Comparison of ENCODE assay signal across 9 mouse cellular contexts in the genomic region with DNA sequence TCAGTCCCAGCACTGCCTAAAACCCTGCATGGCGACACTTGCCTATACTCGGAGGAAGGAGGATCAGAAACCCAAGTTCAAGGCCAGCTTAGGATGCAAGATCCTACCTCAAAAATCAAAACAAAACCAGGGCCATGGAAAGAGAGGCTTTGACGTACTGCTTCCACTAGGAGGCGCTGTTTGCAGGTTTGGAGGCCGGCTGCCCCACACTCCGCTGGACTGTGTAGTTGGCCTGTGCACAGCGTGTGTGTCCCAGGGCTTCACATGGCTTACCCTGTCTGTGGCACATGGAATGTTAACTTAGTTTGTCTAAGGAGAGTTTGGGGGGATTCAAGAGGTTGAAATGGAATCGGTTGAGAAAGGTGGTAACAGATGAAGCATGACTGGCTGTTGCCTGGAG. TPM values are rescaled to one million over a fixed set of nuclear protein-coding genes. Genes with fewer than 3 reads are reported as not detected.
DNase-seq lines count a peak whose midpoint lies in the region; ATAC-seq and TF ChIP-seq lines count a peak whose summit lies in the region.
"Had no signal": no experiment of that assay in that cellular context is flagged by ENCODE, and none has a peak within 500 bp of the region (broad histone marks: within the 10 kb centered on the region; RNA-seq: fewer than 3 reads in every experiment).

No protein-coding gene starts in this region.

- H3K9me3 ChIP-seq in embryonic facial prominence, embryonic 11.5 days (replicated peaks; ENCODE audit: control insufficient read depth, low read length), result no peaks in the 10 kb centered on the region
- no peaks in the 10 kb centered on the region for H3K9me3 ChIP-seq in kidney, postnatal 0 days (replicated peaks; ENCODE audit: low read length)

- H3K36me3 ChIP-seq in C2C12 (ENCODE audit: control insufficient read depth, insufficient read depth), result peaks cover 18% of the 10 kb centered on the region
- H3K36me3 ChIP-seq in embryonic facial prominence, embryonic 11.5 days (replicated peaks; ENCODE audit: control insufficient read depth, insufficient read depth, low read depth, low read length), result no peaks in the 10 kb centered on the region
- H3K36me3 ChIP-seq in kidney, postnatal 0 days (ENCODE audit: insufficient read depth, low read length), result no peaks in the 10 kb centered on the region

- no peak for ATAC-seq in embryonic facial prominence, embryonic 11.5 days (replicated peaks; ENCODE audit: insufficient number of reproducible peaks, low FRiP score, low TSS enrichment, low read depth)
- ATAC-seq in kidney, postnatal 0 days (replicated peaks; ENCODE audit: low FRiP score, low read depth), result peak; percentile 65; the same call in 1 of the 2 replicates

- no peaks in the 10 kb centered on the region for H3K4me1 ChIP-seq in embryonic facial prominence, embryonic 11.5 days (ENCODE audit: control insufficient read depth, insufficient read depth, low read length)
- no peaks in the 10 kb centered on the region for H3K4me1 ChIP-seq in kidney, postnatal 0 days (replicated peaks; ENCODE audit: insufficient read depth, low read length)

- no peak overlapping the region for H3ac ChIP-seq in C2C12 (ENCODE audit: control insufficient read depth, insufficient read length, low read depth)

- H3K4me3 ChIP-seq in C2C12 (ENCODE audit: insufficient read depth, poor library complexity, severe bottlenecking), result no peak overlapping the region
- no peak overlapping the region for H3K4me3 ChIP-seq in embryonic facial prominence, embryonic 11.5 days (ENCODE audit: low read depth, low read length)
- H3K4me3 ChIP-seq in kidney, postnatal 0 days (replicated peaks; ENCODE audit: low read depth, low read length), result no peak overlapping the region

- no peaks in the 10 kb centered on the region for H3K27me3 ChIP-seq in C2C12 (ENCODE audit: control insufficient read depth, insufficient read depth, insufficient read length)
- no peaks in the 10 kb centered on the region for H3K27me3 ChIP-seq in embryonic facial prominence, embryonic 11.5 days (ENCODE audit: control insufficient read depth, insufficient read depth, low read length)
- no peaks in the 10 kb centered on the region for H3K27me3 ChIP-seq in kidney, postnatal 0 days (ENCODE audit: insufficient read depth, low read length)

- no peaks in the 10 kb centered on the region for H3K79me3 ChIP-seq in C2C12 (ENCODE audit: low read depth)

- peak; percentile 80 for DNase-seq in gastrocnemius, postnatal 10 days
- no peak for DNase-seq in gastrocnemius, adult 8-10 months (ENCODE audit: low spot score in 2 of 2)
- peak; percentile 74 to 81 for DNase-seq in adrenal gland, postnatal 36 days
- DNase-seq in embryonic facial prominence, embryonic 11.5 days (ENCODE audit: low spot score), result peak; percentile 81
- DNase-seq in kidney, postnatal 0 days (ENCODE audit: low spot score), result peak; percentile 86
- peak; percentile 64 for DNase-seq in lung, postnatal 36 days
- peak; percentile 44 to 50 for DNase-seq in spleen, postnatal 36 days (ENCODE audit: low spot score in 2 of 2)

- H3K9ac ChIP-seq in embryonic facial prominence, embryonic 11.5 days (replicated peaks; ENCODE audit: low read length), result no peak overlapping the region
- H3K9ac ChIP-seq in kidney, postnatal 0 days (ENCODE audit: low read depth, low read length), result no peak overlapping the region

- H3K79me2 ChIP-seq in C2C12 (ENCODE audit: control insufficient read depth, insufficient read depth), result no peaks in the 10 kb centered on the region

- no peak overlapping the region for H3K4me2 ChIP-seq in embryonic facial prominence, embryonic 11.5 days (ENCODE audit: low read depth, low read length)
- H3K4me2 ChIP-seq in kidney, postnatal 0 days (ENCODE audit: low read length), result no peak overlapping the region

- 20% methylated on average over 8 of the region's 8 CpGs for WGBS in embryonic facial prominence, embryonic 11.5 days
- WGBS in kidney, postnatal 0 days, result 24% methylated on average over 8 of the region's 8 CpGs

- TF ChIP-seq CTCF in C2C12 (IDR thresholded peaks at IDR 0.05; ENCODE audit: control insufficient read depth, insufficient read depth, insufficient read length), result peak; percentile 91
- peak; percentile 94 for TF ChIP-seq CTCF in kidney, postnatal 0 days (IDR thresholded peaks at IDR 0.05; ENCODE audit: low read depth)

- no peak overlapping the region for H3K27ac ChIP-seq in embryonic facial prominence, embryonic 11.5 days (replicated peaks; ENCODE audit: low read depth, low read length)
- no peak overlapping the region for H3K27ac ChIP-seq in kidney, postnatal 0 days
- H3K27ac ChIP-seq: macrophage had no signal

TF ChIP-seq in C2C12, 6 proteins besides CTCF, POLR2A, EP300 and RAD21:
- TF ChIP-seq FOSL1 (IDR thresholded peaks at IDR 0.05; ENCODE audit: insufficient read depth, low read length, poor library complexity, severe bottlenecking), result no peak
- TF ChIP-seq USF1 (IDR thresholded peaks at IDR 0.05; ENCODE audit: low read depth), result no peak
- TF ChIP-seq MYOG (IDR thresholded peaks at IDR 0.05; ENCODE audit: control insufficient read depth, extremely low read depth, insufficient read length), result no peak

RNA-seq across cellular contexts. Expression of a gene that starts 8.3 kb away (rescaled TPM):
- total RNA-seq in gastrocnemius, postnatal 10 days (2021), result 10 to 100 TPM; 11.4 to 15.2 TPM
- total RNA-seq in gastrocnemius, adult 8-10 months (2022), result 10 to 100 TPM; 10.5 to 19.2 (median 15.1) TPM
- polyA plus RNA-seq in C2C12 (2012; fragmentation: generic; extraction: Trizol), result 17.5 TPM
- 10 to 100 TPM; 48.4 to 72.8 TPM for total RNA-seq in adrenal gland, postnatal 36 days (2021)
- 18.6 and 24.8 TPM in 2 replicates for polyA plus RNA-seq in embryonic facial prominence, embryonic 11.5 days (2014; fragmentation: Nextera tagmentation; extraction: Ambion mirVana)
- polyA plus RNA-seq in kidney, postnatal 0 days (2015; fragmentation: Nextera tagmentation; extraction: Ambion mirVana), result 29.7 and 31.7 TPM in 2 replicates

RNA-seq across cellular contexts. Expression of a gene that starts 22.2 kb away (rescaled TPM):
- total RNA-seq in gastrocnemius, postnatal 10 days (2021), result under 1 TPM; 0.35 to 0.72 TPM
- total RNA-seq in gastrocnemius, adult 8-10 months (2022), result not detected
- polyA plus RNA-seq in C2C12 (2012; fragmentation: generic; extraction: Trizol), result not detected
- total RNA-seq in adrenal gland, postnatal 36 days (2021), result under 1 TPM in 1 of 2 experiments, not detected in 1; 0.82 TPM
- not detected in 2 replicates for polyA plus RNA-seq in embryonic facial prominence, embryonic 11.5 days (2014; fragmentation: Nextera tagmentation; extraction: Ambion mirVana)
- polyA plus RNA-seq in kidney, postnatal 0 days (2015; fragmentation: Nextera tagmentation; extraction: Ambion mirVana), result 0.10 and 0.16 TPM in 2 replicates

RNA-seq across cellular contexts. Expression of a gene that starts 26.1 kb away (rescaled TPM):
- total RNA-seq in gastrocnemius, postnatal 10 days (2021), result over 10,000 TPM; 11,325 to 12,607 TPM
- total RNA-seq in gastrocnemius, adult 8-10 months (2022), result over 10,000 TPM; 27,209 to 31,432 (median 30,252) TPM
- 2.2 TPM for polyA plus RNA-seq in C2C12 (2012; fragmentation: generic; extraction: Trizol)
- total RNA-seq in adrenal gland, postnatal 36 days (2021), result under 1 TPM in 1 of 2 experiments, not detected in 1; 0.33 TPM
- 6.6 and 6.7 TPM in 2 replicates for polyA plus RNA-seq in embryonic facial prominence, embryonic 11.5 days (2014; fragmentation: Nextera tagmentation; extraction: Ambion mirVana)
- 0.45 and 0.71 TPM in 2 replicates for polyA plus RNA-seq in kidney, postnatal 0 days (2015; fragmentation: Nextera tagmentation; extraction: Ambion mirVana)
- polyA plus RNA-seq: macrophage had no signal

RNA-seq across cellular contexts. Expression of a gene that starts 38.4 kb away (rescaled TPM):
- 10 to 100 TPM; 52.0 to 53.7 TPM for total RNA-seq in gastrocnemius, postnatal 10 days (2021)
- total RNA-seq in gastrocnemius, adult 8-10 months (2022), result 10 to 100 TPM; 45.9 to 57.4 (median 49.0) TPM
- polyA plus RNA-seq in C2C12 (2012; fragmentation: generic; extraction: Trizol), result 36.9 TPM
- 10 to 100 TPM; 55.3 to 59.5 TPM for total RNA-seq in adrenal gland, postnatal 36 days (2021)
- 36.3 and 39.3 TPM in 2 replicates for polyA plus RNA-seq in embryonic facial prominence, embryonic 11.5 days (2014; fragmentation: Nextera tagmentation; extraction: Ambion mirVana)
- polyA plus RNA-seq in kidney, postnatal 0 days (2015; fragmentation: Nextera tagmentation; extraction: Ambion mirVana), result 44.1 and 44.8 TPM in 2 replicates

RNA-seq across cellular contexts. Expression of a gene that starts 40.3 kb away (rescaled TPM):
- 1 to 10 TPM; 3.1 to 3.2 TPM for total RNA-seq in gastrocnemius, postnatal 10 days (2021)
- 1 to 10 TPM; 2.1 to 4.3 (median 3.0) TPM for total RNA-seq in gastrocnemius, adult 8-10 months (2022)
- polyA plus RNA-seq in C2C12 (2012; fragmentation: generic; extraction: Trizol), result 6.2 TPM
- 1 to 10 TPM; 6.5 TPM for total RNA-seq in adrenal gland, postnatal 36 days (2021)
- 3.5 and 4.3 TPM in 2 replicates for polyA plus RNA-seq in embryonic facial prominence, embryonic 11.5 days (2014; fragmentation: Nextera tagmentation; extraction: Ambion mirVana)
- 2.0 and 2.5 TPM in 2 replicates for polyA plus RNA-seq in kidney, postnatal 0 days (2015; fragmentation: Nextera tagmentation; extraction: Ambion mirVana)

Comparison
In these comparisons a context has a peak if more than half of its experiments do, and no peak if none do; other contexts are left out.
1. DNase-seq: peak in gastrocnemius, postnatal 10 days (single experiment), adrenal gland, postnatal 36 days (2 of 2), embryonic facial prominence, embryonic 11.5 days (single experiment), kidney, postnatal 0 days (single experiment), lung, postnatal 36 days (single experiment) and spleen, postnatal 36 days (2 of 2); none in gastrocnemius, adult 8-10 months (0 of 2).
2. RNA of a gene that starts 26.1 kb away (total RNA-seq): 27,209 to 31,432 TPM in gastrocnemius, adult 8-10 months and 11,325 to 12,607 TPM in gastrocnemius, postnatal 10 days; 0.33 TPM in adrenal gland, postnatal 36 days; every median in the first group is over 1,000 times any median in the second.